Mouse (Mus musculus): ENCODE results near the gene Gm4498. TPM values are rescaled to one million over a fixed set of nuclear protein-coding genes. Genes with fewer than 3 reads are reported as not detected.

Gene Gm4498
- not detected for polyA plus RNA-seq (2014; fragmentation: Illumina TruSeq; extraction: RNeasy Lipid Tissue Mini Kit (QIAGEN cat#74804); ENCODE audit: low read depth, low replicate concordance)

GRCm38 (mm10) chr7:20233728-20234127, at the start of gene Gm4498:
TSS of gene Gm4498 (minus strand) at chr7:20233828.

GRCm38 (mm10) chr7:20262734-20263133, 29.1 kb upstream of the Gm4498 start, which contains the start of gene Gm5890:
TSS of gene Gm5890 (minus strand) at chr7:20262834.

GRCm38 (mm10) chr7:20205507-20205906, 28.1 kb downstream of the Gm4498 start, which contains the start of gene Gm6164:
TSS of gene Gm6164 (minus strand) at chr7:20205607.

GRCm38 (mm10) chr7:20193410-20193809, 40.2 kb downstream of the Gm4498 start, which contains the start of gene Vmn1r95:
TSS of gene Vmn1r95 (plus strand) at chr7:20193710.

Other genes starting within 250 kb of the Gm4498 start
- 2.6 TPM for gene Nlrp9b, start 242.4 kb downstream of the Gm4498 start, polyA plus RNA-seq (2014; fragmentation: Illumina TruSeq; extraction: RNeasy Lipid Tissue Mini Kit (QIAGEN cat#74804); ENCODE audit: low read depth, low replicate concordance)
- gene Vmn1r91, start 134.1 kb downstream of the Gm4498 start, polyA plus RNA-seq (2014; fragmentation: Illumina TruSeq; extraction: RNeasy Lipid Tissue Mini Kit (QIAGEN cat#74804); ENCODE audit: low read depth, low replicate concordance) = not detected
- gene Gm16442, start 111.2 kb downstream of the Gm4498 start, polyA plus RNA-seq (2014; fragmentation: Illumina TruSeq; extraction: RNeasy Lipid Tissue Mini Kit (QIAGEN cat#74804); ENCODE audit: low read depth, low replicate concordance) = not detected
- gene Vmn1r93, start 94.7 kb downstream of the Gm4498 start, polyA plus RNA-seq (2014; fragmentation: Illumina TruSeq; extraction: RNeasy Lipid Tissue Mini Kit (QIAGEN cat#74804); ENCODE audit: low read depth, low replicate concordance) = not detected
- not detected for gene Vmn1r94, start 65.5 kb downstream of the Gm4498 start, polyA plus RNA-seq (2014; fragmentation: Illumina TruSeq; extraction: RNeasy Lipid Tissue Mini Kit (QIAGEN cat#74804); ENCODE audit: low read depth, low replicate concordance)
- gene Vmn1r95, start 40.1 kb downstream of the Gm4498 start, polyA plus RNA-seq (2014; fragmentation: Illumina TruSeq; extraction: RNeasy Lipid Tissue Mini Kit (QIAGEN cat#74804); ENCODE audit: low read depth, low replicate concordance) = not detected
- not detected for gene Gm6164, start 28.2 kb downstream of the Gm4498 start, polyA plus RNA-seq (2014; fragmentation: Illumina TruSeq; extraction: RNeasy Lipid Tissue Mini Kit (QIAGEN cat#74804); ENCODE audit: low read depth, low replicate concordance)
- not detected for gene Gm5890, start 29.0 kb upstream of the Gm4498 start, polyA plus RNA-seq (2014; fragmentation: Illumina TruSeq; extraction: RNeasy Lipid Tissue Mini Kit (QIAGEN cat#74804); ENCODE audit: low read depth, low replicate concordance)
- gene Gm4133, start 100.2 kb upstream of the Gm4498 start, polyA plus RNA-seq (2014; fragmentation: Illumina TruSeq; extraction: RNeasy Lipid Tissue Mini Kit (QIAGEN cat#74804); ENCODE audit: low read depth, low replicate concordance) = not detected
- gene Gm5728, start 141.6 kb upstream of the Gm4498 start, polyA plus RNA-seq (2014; fragmentation: Illumina TruSeq; extraction: RNeasy Lipid Tissue Mini Kit (QIAGEN cat#74804); ENCODE audit: low read depth, low replicate concordance) = not detected
- not detected for gene Vmn1r100, start 184.1 kb upstream of the Gm4498 start, polyA plus RNA-seq (2014; fragmentation: Illumina TruSeq; extraction: RNeasy Lipid Tissue Mini Kit (QIAGEN cat#74804); ENCODE audit: low read depth, low replicate concordance)
- gene Vmn1r101, start 208.8 kb upstream of the Gm4498 start, polyA plus RNA-seq (2014; fragmentation: Illumina TruSeq; extraction: RNeasy Lipid Tissue Mini Kit (QIAGEN cat#74804); ENCODE audit: low read depth, low replicate concordance) = not detected
- gene Gm10670, start 241.1 kb upstream of the Gm4498 start, polyA plus RNA-seq (2014; fragmentation: Illumina TruSeq; extraction: RNeasy Lipid Tissue Mini Kit (QIAGEN cat#74804); ENCODE audit: low read depth, low replicate concordance) = not detected

Data from adipose tissue, adult 10 weeks (tissue).